Mouse (Mus musculus) macrophage (primary cell): ENCODE results near the gene Hsf4. TPM values are rescaled to one million over a fixed set of nuclear protein-coding genes. Genes with fewer than 3 reads are reported as not detected.

ENCODE experiments used
- H3K27ac ChIP-seq: fragments of 350-480 bp; formaldehyde crosslinking; 2 replicates; pipeline ENCODE4 v1.9.0; 2021
- H3K36me3 ChIP-seq: fragments of 350-480 bp; formaldehyde crosslinking; 2 replicates; pipeline ENCODE4 v1.9.0; 2021; ENCODE audit errors: inconsistent target
- H3K4me3 ChIP-seq: fragments of 350-480 bp; formaldehyde crosslinking; 2 replicates; pipeline ENCODE4 v1.9.0; 2021; ENCODE audit errors: inconsistent target
- H3K79me2 ChIP-seq: fragments of 350-480 bp; formaldehyde crosslinking; 2 replicates; pipeline ENCODE4 v1.9.0; 2021; ENCODE audit errors: inconsistent target
- WGBS: methylation state at CpG from one replicate; pipeline ENCODE4 v1.1.7; 2026; ENCODE audit warnings: inconsistent platforms; ENCODE audit not compliant: missing documents; 5-methylcytosine and 5-hydroxymethylcytosine counted together
- polyA plus RNA-seq: library from polyadenylated mRNA; stranded (reverse); fragments of 250-400 nt; gene quantifications from 3 replicates; pipeline ENCODE4 v1.2.4, GENCODE M21; 2018; ENCODE audit warnings: inconsistent platforms

Gene Hsf4
- polyA plus RNA-seq, 1 experiment from 2014 or later, result 2.9 TPM

DNA sequence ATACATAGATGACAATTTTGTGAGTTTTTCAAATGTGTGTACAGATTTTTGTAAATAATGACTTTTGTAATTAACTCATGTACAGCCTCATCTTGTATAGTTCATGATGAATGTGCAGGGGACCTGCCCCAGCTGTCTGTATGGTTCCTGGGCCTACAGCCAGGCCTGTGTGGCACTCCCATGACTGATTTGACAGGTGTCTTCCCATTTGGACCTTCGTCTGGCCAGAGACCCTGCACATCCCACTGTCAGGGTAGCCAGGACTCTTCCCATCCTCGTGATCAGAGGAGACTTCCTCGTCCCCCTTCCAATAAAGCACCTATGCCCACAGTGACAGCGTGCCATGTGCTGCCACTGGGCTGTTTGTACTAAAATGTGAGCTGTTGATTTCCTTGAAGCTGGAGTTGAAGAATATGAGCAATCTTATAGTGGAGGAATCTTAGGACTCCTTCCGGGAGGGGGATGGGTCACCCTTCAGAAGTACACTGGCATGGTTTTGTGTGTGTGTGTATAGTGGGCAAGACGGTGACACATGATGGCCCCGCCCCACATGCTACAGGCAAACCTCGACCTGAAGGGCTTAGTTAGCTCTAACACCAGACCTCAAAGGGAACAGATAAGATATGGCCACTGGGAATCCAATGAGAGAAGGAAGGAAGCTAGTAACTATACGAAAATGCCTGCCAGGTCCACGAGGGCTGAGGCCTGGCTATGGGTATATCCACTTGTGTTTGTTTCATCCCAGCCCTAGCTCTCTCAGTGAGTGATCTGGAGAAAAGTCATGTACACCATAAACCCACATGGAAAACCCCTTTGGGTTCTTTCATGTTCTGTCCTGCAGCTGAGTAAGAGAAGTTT is 16.7 kb upstream of the Hsf4 start:
- no peak overlapping the region for H3K27ac ChIP-seq
- peaks cover 46% of the 10 kb centered on the region for H3K36me3 ChIP-seq
- no peaks in the 10 kb centered on the region for H3K79me2 ChIP-seq
- H3K4me3 ChIP-seq, result no peak overlapping the region
- WGBS, result 87% methylated on average over 10 of the region's 10 CpGs

DNA sequence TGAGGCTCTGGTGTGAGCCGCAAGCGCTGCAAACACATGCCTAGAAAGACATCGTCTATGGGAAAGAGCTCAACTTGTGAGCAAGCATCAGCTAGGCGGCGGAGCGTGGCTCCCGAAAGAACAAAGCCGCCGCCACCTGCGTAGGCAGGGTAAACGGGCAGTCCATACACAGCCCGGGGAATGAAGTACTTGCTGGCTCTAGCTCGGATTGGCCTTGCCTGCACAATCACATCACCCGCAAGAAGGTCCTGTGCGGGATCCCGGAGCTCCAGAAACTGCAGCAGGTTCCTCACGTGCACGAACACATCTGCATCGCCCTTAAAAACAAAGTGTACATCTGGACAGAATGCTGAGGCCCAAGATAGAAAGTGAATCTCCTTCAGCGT is 15.8 kb upstream of the Hsf4 start:
- WGBS, result 62% methylated on average over 20 of the region's 20 CpGs

DNA sequence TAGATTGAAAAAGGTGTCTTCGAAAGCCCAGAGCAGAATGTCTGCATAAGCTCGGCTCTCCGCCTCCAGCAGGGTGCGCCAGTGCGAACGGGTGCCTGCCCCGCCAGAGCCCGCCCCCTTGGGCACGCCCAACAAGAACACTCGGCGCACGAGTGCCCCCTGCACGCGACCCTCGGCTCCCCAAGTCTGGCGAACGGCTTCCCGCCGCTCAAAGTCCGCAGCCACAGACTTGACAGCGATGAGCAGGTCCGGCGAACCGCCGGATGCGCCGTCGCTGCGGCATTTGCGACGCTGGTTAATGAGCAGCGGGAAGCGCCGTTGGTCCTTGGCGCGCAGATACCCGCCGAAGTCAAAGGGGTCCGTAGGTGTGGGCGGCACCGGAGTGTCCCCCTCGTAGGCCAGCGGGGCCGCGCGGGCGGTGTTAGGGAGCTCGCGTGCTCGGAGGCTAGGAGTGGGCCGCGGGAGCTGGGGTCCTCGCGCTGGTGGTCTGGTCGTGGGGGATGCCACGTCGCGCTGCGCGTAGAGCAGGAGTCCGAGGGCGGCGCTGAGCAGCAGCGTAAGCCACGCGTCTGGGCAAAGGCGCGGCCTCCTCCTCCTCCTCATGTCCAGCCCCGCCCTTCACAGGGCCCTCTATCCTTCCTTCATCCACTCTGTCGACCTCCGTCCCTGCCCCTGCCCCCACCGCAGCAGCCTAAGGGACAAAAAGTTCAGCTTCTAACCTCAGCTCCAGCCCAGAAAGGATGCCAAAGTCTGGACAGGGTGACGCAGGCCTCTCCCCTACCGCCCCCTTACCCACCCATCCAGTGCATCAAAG is 15.2 kb upstream of the Hsf4 start:
- Histone ChIP-seq H3K27ac (no peak overlapping the region), H3K36me3 (peaks cover 32% of the 10 kb centered on the region), H3K4me3 (peak overlapping the region; percentile 28; the same call in 1 of the 2 replicates), H3K79me2 (no peaks in the 10 kb centered on the region)
- 2% methylated on average over 74 of the region's 74 CpGs for WGBS

More for the DNA sequence above, 15.8 kb upstream of the Hsf4 start:
- Histone ChIP-seq H3K4me3 (no peak overlapping the region), H3K36me3 (peaks cover 38% of the 10 kb centered on the region), H3K27ac (no peak overlapping the region), H3K79me2 (no peaks in the 10 kb centered on the region)

DNA sequence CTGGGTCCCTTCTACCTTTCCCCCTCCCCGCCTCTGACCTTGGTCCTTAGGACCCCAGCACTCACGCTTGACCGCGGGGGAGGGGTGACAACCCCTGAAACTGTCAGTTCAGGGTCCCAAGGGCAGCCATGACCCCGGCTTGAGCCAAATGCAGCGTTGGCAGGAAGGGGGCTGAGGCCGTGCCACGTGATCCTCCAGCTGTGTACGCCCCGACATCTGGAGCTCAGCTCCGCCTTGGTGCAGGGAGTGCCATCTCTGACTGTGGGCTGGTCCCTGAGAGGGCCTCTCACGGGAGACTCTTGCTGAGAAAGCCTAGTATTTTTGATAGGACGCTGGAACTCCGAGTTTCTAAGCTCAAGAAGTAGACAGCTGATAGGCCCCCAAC is 14.6 kb upstream of the Hsf4 start, which contains the start of gene B3gnt9:
B3gnt9 (minus strand) TSS at position 188 of the 385 bp plus-strand sequence.
- peaks cover 26% of the 10 kb centered on the region for H3K36me3 ChIP-seq
- H3K4me3 ChIP-seq, result peak within 1 kb of the TSS; percentile 28; the same call in 1 of the 2 replicates
- H3K27ac ChIP-seq, result no peak within 1 kb of the TSS
- WGBS, result 9% methylated on average over 14 of the region's 14 CpGs
- no peaks in the 10 kb centered on the region for H3K79me2 ChIP-seq

DNA sequence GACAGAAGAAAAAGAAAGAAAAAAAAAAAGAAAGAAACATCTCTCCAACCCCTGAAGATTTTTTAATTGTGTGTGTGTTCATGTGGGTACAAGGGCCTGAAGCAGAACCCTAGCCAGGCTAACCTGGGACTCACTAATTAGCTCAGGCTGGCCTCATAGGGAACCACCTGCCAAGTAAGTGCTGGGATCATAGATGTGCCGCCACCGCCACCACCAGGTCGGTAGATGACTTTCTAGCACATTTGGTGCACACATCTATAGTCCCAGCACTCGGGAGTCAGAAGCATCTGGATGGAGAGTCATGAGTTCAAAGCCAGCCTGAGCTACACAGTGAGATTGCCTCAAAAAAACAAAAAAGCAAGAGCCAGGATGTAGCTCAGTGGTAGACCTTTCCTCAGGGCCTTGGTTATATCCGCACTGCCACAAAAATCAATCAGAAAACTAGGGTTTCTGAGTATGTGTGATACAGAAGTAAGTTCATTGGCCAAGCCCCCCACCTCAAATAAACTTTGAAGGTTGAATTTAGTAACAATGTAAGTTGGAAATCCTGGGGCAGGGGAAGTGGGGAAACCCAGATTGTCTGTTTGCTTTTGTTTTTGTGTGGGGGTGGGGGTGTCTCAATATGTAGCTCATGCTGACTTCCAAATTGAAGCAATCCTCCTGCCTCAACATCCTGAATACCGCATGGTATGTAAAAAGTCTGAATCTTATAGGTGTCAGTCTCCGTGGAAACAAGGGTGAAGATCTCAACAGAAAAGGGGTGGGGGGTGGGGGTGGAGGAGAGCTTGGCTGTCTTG is 12.1 kb upstream of the Hsf4 start:
- 84% methylated on average over 7 of the region's 7 CpGs for WGBS
- no peaks in the 10 kb centered on the region for H3K79me2 ChIP-seq
- H3K4me3 ChIP-seq, result no peak overlapping the region
- H3K27ac ChIP-seq, result no peak overlapping the region
- H3K36me3 ChIP-seq, result no peaks in the 10 kb centered on the region; the same call in 1 of the 2 replicates

DNA sequence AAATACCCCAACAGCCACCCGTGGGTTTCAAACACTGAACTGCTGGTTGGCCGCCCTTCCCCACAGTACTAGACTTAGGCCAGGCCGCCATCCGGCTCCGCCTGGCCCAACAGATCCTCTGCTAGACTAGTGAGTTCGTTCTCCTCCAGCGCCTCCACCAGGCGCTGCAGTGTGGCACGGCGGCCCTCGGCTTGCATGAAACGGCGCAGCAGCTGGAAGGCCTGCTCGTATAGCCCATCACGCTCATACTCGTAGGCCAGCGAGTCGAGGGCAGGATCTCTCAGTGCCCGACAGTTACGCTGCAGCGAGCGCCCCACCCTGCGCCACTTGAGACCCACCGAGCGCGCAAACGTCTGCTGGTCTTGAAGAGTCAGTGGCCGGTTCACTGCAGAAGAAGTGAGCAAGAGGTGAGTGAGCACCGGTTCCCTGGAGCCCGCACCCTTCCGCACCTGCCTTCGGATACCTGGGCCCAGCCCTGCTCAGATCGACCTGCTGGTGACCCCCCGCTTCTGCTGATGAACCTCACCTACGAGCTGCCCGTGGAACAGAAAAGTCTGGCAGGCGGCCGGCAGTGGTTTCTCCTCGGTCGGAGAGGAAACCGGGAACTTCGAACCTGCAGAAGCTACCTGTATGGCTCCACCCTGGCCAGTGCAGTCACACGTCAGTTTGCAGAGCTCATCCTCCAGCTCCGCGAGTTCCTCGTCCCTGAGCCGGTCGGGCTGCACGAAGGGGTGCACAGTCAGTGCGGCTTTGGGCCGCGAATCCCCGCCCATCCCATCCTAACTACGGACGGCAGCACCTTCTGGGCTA is 10.5 kb upstream of the Hsf4 start:
- no peaks in the 10 kb centered on the region; the same call in 1 of the 2 replicates for H3K36me3 ChIP-seq
- peaks cover 14% of the 10 kb centered on the region; the same call in 1 of the 2 replicates for H3K79me2 ChIP-seq
- H3K4me3 ChIP-seq, result no peak overlapping the region
- 60% methylated on average over 55 of the region's 55 CpGs for WGBS
- no peak overlapping the region for H3K27ac ChIP-seq

DNA sequence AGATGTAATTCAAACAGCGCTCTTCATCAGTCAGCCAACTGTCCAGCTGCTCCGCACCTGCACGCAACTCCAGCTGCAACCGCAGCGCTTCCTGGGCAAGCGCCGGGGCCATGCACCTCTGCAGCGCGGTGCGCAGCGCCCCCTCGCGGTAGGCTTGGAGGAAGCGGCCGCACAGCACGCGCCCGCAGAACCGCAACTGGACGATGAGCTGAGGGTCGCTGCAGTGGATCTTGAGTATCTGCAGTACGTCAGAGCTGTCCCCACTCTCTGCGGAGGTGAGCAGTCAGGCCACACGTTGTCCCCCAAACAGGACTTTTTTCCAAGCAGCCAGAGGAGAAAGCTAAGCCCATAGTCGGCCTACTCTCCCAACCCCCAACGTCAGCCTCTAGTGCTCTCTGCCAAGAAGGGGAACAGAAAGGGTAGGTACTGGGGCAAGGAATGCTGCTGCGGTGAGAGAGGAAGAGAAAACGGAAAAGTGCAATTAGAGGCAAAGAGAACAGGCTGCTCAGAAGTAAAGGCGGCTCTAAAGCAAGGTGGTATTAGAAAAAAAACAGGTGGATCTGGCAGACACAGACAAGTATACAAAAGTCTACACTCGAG is 9.8 kb upstream of the Hsf4 start:
- WGBS, result 3% methylated on average over 29 of the region's 30 CpGs
- no peaks in the 10 kb centered on the region; the same call in 1 of the 2 replicates for H3K36me3 ChIP-seq
- H3K27ac ChIP-seq, result no peak overlapping the region
- H3K79me2 ChIP-seq, result peaks cover 16% of the 10 kb centered on the region; the same call in 1 of the 2 replicates
- no peak overlapping the region for H3K4me3 ChIP-seq

DNA sequence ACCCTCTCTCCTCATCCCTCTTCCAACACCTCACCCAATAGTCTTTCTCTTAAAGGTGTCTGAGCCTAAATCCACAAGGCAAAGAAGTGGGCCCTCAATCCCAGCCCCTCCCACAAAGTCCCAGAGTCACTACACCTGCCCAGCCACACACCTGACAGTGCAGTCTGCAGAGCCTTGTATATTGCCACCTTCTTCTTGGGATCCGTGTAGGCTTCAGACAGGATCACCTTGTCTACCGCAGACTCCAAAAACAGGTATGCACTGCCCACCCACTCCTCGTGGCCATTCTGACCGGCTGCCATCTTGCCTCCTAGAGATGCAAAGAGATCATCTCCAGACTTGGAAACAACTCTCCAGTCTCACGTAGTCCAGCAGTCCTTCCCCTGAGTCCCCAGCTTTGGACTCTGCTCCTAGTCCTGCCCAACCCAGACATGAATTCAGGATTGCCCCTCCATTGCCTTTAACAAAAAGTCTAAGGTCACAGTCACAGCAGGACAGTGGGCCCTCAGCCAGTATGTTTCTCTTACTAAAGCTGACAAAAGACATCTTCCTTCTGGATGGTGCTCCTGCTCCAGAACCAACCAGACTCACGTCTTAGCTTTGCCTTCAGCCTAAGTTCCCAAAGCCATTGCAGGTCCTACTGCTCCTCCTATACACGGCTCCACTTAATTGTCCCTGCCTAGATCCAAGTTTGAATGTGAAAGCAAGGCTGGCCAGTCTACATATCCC is 9.1 kb upstream of the Hsf4 start:
- Histone ChIP-seq H3K4me3 (no peak overlapping the region), H3K27ac (no peak overlapping the region), H3K79me2 (peaks cover 16% of the 10 kb centered on the region; the same call in 1 of the 2 replicates), H3K36me3 (no peaks in the 10 kb centered on the region; the same call in 1 of the 2 replicates)
- WGBS, result 84% methylated on average over 7 of the region's 7 CpGs

DNA sequence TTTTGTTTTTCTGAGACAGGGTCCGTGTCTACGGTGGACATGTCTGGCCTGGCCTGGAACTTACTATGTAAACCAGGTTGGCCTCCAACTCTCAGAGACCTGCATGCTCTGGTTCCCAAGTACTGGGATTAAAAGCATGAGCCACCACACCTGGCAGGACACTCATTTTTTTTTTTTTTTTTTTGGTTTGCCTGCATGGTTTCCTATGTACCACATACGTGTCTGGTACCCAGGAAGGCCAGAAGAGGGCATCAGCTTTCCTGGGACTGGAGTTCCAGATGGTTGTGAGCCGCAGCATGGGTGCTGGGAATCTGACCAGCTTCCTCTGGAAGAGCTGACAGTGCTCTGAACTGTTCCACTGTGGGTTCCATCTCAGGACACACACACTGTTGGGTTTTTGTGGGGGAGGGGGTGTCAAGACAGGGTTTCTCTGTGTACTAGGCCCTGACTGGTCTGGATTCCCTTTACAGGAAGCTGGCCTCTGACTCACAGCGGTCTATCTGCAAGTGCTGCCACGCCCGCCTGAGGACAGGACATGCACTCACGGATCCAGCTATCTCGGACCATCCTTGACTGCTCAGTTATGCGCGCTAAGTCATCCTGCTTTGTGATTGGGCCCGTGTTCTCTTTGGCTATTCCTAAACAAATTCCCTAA is 8.1 kb upstream of the Hsf4 start:
- Histone ChIP-seq H3K27ac (no peak overlapping the region), H3K4me3 (no peak overlapping the region), H3K36me3 (no peaks in the 10 kb centered on the region; the same call in 1 of the 2 replicates), H3K79me2 (peaks cover 16% of the 10 kb centered on the region; the same call in 1 of the 2 replicates)
- 89% methylated on average over 12 of the region's 12 CpGs for WGBS

DNA sequence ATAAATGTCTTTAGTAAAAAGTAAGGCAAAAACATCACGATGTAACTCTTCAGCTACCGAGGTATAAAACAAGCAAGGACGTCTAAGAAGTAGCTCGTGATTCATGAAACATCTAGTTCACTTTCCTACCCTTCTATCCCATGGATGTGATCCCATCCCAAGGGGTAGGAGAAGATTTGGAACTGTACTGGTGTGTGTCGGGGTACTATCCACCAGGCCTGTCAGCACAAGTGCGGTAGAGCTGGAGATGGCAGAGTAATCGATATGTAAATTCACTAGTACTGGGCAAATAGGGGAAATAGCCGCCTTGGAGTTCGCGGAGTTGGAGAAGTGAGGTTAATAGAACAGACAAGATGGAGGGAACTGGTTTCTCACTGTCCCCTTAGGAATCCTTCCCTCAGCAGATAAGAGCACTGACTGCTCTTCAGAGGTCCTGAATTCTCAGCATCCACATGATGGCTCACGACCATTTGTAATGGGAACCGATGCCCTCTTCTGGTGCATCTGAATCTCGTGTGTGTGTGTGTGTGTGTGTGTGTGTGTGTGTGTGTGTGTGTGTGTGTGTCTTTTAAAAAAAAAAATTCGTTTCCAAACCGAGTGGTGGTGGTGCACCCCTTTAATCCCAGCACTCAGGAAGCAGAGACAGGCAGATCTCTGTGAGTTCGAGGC is 6.2 kb upstream of the Hsf4 start:
- Histone ChIP-seq H3K36me3 (peaks cover 10% of the 10 kb centered on the region; the same call in 1 of the 2 replicates), H3K4me3 (peak overlapping the region; percentile 95), H3K27ac (no peak overlapping the region), H3K79me2 (peaks cover 16% of the 10 kb centered on the region; the same call in 1 of the 2 replicates)
- WGBS, result 67% methylated on average over 14 of the region's 16 CpGs

DNA sequence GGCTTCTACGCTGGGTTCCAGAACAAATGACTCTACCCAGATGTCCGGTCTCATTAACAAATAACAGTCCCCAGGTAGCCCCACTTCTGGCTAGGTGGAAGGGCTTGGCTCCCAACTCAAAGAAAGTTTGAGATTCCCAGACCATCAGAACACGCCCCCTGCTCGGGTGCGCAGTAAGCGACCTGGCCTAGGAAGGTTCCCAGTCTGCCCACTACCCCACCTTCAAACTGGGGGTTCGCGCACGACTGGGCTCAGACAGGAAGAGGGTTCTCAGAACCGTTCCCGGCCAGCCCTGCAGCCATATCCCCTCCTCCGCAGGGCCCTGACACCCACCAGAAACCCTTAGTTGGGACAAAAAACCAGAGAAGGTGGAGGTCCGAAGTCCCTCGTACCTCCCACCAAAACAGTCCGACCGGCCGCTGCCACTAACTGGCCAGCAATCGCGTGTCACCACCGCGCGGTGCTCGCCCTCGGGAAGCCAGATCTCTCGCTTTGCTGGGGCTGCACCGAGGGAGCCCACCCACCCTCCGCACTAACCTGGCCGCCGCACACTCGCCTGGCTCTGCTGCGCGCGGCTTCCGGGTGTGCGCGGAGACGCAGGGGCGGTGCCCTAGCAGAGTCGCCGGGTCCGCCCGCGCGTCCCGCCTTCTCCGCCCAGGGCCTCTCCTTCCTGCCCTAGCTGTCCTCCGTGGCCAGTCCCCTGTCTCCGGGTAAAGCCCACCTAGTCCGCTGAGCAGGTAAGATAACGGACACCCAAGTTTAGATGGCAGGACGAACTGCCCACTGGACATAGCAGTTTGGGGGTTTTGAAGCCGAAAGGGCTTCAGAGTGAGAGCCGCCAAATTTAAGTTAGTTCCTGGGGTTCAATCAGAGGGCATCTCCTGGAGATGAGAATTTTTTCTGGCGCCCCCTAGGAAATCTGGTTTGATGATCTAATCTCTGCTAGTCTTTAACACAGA is 5.3 kb upstream of the Hsf4 start, which contains the start of the genes Tradd and Fbxl8:
Tradd (minus strand) TSS at position 586 of the 959 bp plus-strand sequence.
Fbxl8 (plus strand) TSS at position 625 of the 959 bp plus-strand sequence.
- H3K79me2 ChIP-seq, result peaks cover 16% of the 10 kb centered on the region; the same call in 1 of the 2 replicates
- H3K4me3 ChIP-seq, result peak within 1 kb of the TSS; percentile 95
- WGBS, result 1% methylated on average over 54 of the region's 54 CpGs
- peaks cover 10% of the 10 kb centered on the region; the same call in 1 of the 2 replicates for H3K36me3 ChIP-seq
- H3K27ac ChIP-seq, result peak within 1 kb of the TSS; percentile 55
